In genomic region chr6:30166349-30166748, GRCm38 (mm10) we compare ENCODE assay signal across 11 mouse cellular contexts.
"Had no signal": no experiment of that assay in that cellular context is flagged by ENCODE, and none has a peak within 500 bp of the region (broad histone marks: within the 10 kb centered on the region; RNA-seq: fewer than 3 reads in every experiment).

No protein-coding gene starts in this region.

- DNase-seq: kidney, postnatal 10 days; kidney, postnatal 4 days; left cerebral cortex, postnatal 4 days; lung, embryonic 14.5 days; lung, postnatal 10 days; thymus, postnatal 4 days had no signal

- H3K36me3 ChIP-seq: liver, embryonic 12.5 days; midbrain, embryonic 15.5 days; neural tube, embryonic 13.5 days had no signal

- H3K27ac ChIP-seq: layer of hippocampus, adult 2 months; liver, embryonic 12.5 days; midbrain, embryonic 15.5 days; neural tube, embryonic 13.5 days; stomach, postnatal 0 days had no signal

- ATAC-seq: liver, embryonic 12.5 days had no signal

- H3K9me3 ChIP-seq: liver, embryonic 12.5 days; midbrain, embryonic 15.5 days; neural tube, embryonic 13.5 days had no signal

- H3K4me2 ChIP-seq: liver, embryonic 12.5 days; lung, embryonic 14.5 days; midbrain, embryonic 15.5 days; neural tube, embryonic 13.5 days had no signal

- H3K4me3 ChIP-seq: layer of hippocampus, adult 2 months; liver, embryonic 12.5 days; midbrain, embryonic 15.5 days; neural tube, embryonic 13.5 days had no signal

- H3K9ac ChIP-seq: liver, embryonic 12.5 days; lung, embryonic 14.5 days; midbrain, embryonic 15.5 days; neural tube, embryonic 13.5 days had no signal
